Mouse (Mus musculus): ENCODE measurements around the gene Ankrd9.

- TF ChIP-seq TAL1 (IDR thresholded peaks at IDR 0.05; ENCODE audit: low read length) (no peak), GATA1 (IDR thresholded peaks at IDR 0.05; ENCODE audit: low read length) (no peak)
Measured at GRCm38 (mm10) chr12:110977896-110978606, 789 bp downstream of the Ankrd9 start.

Measured in erythroblast, embryonic 14.5 days (primary cell).